Mouse (Mus musculus) kidney, postnatal 0 days (tissue): ENCODE data around the gene Edem2. TPM values are rescaled to one million over a fixed set of nuclear protein-coding genes. Genes with fewer than 3 reads are reported as not detected.
A peak's percentile ranks its signal among the peaks of the same experiment; 100 is the strongest.

Source experiments
- ATAC-seq: fragments of 200-750 bp; cut with Nextera tagmentation; replicated peaks from 2 replicates; pipeline ENCODE4 v1.8.0; 2017; ENCODE audit warnings: low read depth, moderate number of reproducible peaks, moderate TSS enrichment, moderate library complexity; ENCODE audit not compliant: low FRiP score
- DNase-seq: peaks from one replicate; pipeline ENCODE4 v3.0.0-alpha.2; 2016; ENCODE audit warnings: low spot score
- H3K27ac ChIP-seq: fragments of 300-500 bp; sonication (generic); 2 replicates; pipeline ENCODE4 v1.5.1; 2014; ENCODE audit warnings: mild to moderate bottlenecking
- H3K27me3 ChIP-seq: fragments of 300-500 bp; sonication (generic); 2 replicates; pipeline ENCODE4 v1.6.1; 2014; ENCODE audit warnings: low read length, mixed read lengths; ENCODE audit not compliant: insufficient read depth
- H3K36me3 ChIP-seq: fragments of 300-500 bp; sonication (generic); 2 replicates; pipeline ENCODE4 v1.6.1; 2014; ENCODE audit warnings: low read length, mixed read lengths; ENCODE audit not compliant: insufficient read depth
- H3K4me1 ChIP-seq: fragments of 300-500 bp; sonication (generic); replicated peaks from 2 replicates; pipeline ENCODE4 v1.6.1; 2014; ENCODE audit warnings: antibody characterized with exemption, low read length, mixed read lengths; ENCODE audit not compliant: insufficient read depth
- H3K4me2 ChIP-seq: fragments of 300-500 bp; sonication (generic); 2 replicates; pipeline ENCODE4 v1.6.1; 2014; ENCODE audit warnings: mild to moderate bottlenecking, low read length, moderate library complexity, mixed read lengths
- H3K4me3 ChIP-seq: fragments of 300-500 bp; sonication (generic); replicated peaks from 2 replicates; pipeline ENCODE4 v1.5.1; 2014; ENCODE audit warnings: low read depth, low read length
- H3K9ac ChIP-seq: fragments of 300-500 bp; sonication (generic); 2 replicates; pipeline ENCODE4 v1.6.1; 2014; ENCODE audit warnings: low read depth, low read length
- H3K9me3 ChIP-seq: fragments of 300-500 bp; sonication (generic); replicated peaks from 2 replicates; pipeline ENCODE4 v1.6.1; 2016; ENCODE audit warnings: low read length, inconsistent platforms, mixed read lengths
- CTCF ChIP-seq: IDR thresholded peaks from 2 replicates; pipeline ENCODE4 v1.5.1; 2016; ENCODE audit warnings: antibody characterized with exemption, low read depth, mild to moderate bottlenecking, moderate library complexity
- WGBS: fragments of 180-500 bp; shearing (Covaris S2); extraction: QIAGEN DNeasy Blood & Tissue Kit; methylation state at CpG from one replicate; pipeline ENCODE4 v1.1.7; 2014; 5-methylcytosine and 5-hydroxymethylcytosine counted together
- polyA plus RNA-seq: library from polyadenylated mRNA; unstranded; fragments of >200 nt; fragmentation: Nextera tagmentation; extraction: Ambion mirVana; gene quantifications from 2 replicates; pipeline ENCODE4 v1.2.1, GENCODE M21; 2015

Gene Edem2
- polyA plus RNA-seq, 1 experiment from 2014 or later, result 36.4 TPM

DNA sequence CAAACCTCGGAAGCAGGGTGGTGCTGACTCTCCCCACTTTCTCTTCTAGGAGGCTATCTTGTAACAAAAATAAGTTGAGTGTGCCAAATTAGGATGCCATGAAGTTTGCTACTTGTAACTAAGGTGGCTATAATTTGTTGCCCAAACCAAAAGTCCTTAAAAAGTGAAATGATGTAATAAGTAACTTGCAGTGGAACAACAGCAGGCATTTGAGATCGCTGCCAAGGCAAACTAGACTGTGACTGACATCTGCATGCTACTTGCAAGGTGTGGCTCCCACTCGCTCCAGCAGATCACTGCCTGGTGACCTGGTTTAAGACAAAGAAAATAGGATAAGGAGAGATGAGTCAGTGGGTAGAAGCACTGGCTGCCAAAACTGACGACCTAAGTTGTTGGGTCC is 36.1 kb downstream of the Edem2 start:
- Histone ChIP-seq H3K4me2 (no peak overlapping the region), H3K9ac (no peak overlapping the region), H3K9me3 (no peaks in the 10 kb centered on the region), H3K36me3 (no peaks in the 10 kb centered on the region), H3K27me3 (no peaks in the 10 kb centered on the region), H3K27ac (no peak overlapping the region), H3K4me3 (no peak overlapping the region), H3K4me1 (0 out of 2 replicates have a peak, but pooled peaks cover 10% of the 10 kb centered on the region)
- DNase-seq (no peak), ATAC-seq (no peak)
- 79% methylated on average over 4 of the region's 4 CpGs for WGBS
- TF ChIP-seq CTCF, result no peak

DNA sequence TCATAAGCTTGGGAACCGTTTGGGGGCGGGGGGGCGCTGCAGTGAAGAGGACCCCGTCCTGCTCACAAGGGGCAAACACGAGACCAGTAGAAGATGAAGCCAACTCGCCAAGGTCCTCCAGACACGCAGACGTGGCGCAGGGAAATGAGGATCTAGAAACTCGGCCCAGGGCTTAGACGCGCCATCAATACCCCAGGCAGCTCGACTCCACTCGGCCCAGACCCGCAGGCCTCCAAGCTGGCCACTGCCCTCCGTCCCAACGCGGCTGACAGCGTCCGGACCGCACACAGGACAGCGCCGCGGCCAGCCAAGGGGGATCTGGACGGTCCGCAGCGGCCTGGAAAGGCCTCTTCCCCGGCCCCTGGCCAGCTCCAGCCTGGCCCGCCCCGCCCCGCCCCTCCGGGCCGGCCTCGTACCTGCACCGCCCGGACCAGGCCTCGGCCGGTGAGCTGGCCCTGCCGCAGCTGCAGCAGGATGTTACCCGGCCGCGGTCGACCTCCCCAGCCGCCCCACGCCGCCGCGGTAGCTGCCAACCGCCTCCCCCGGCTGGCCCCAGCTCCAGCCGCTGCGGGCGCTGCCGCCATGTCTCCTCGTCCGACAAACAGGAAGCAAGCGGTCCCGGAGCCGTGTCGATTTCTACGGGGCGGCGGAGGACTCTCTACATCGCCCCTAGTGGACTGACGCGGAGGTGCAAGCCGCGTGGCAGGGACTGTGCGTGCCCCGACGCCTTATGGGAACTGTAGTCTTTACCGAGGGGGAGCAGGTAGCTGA is 37.4 kb downstream of the Edem2 start, which contains the start of gene Trpc4ap:
Gene Trpc4ap, minus strand, starts transcription at position 662 of the 771 bp plus-strand sequence.
- under 1% methylated on average over 58 of the region's 72 CpGs for WGBS
- ATAC-seq (peak; percentile 95), DNase-seq (peak; percentile 97)
- H3K27me3 ChIP-seq, result no peaks in the 10 kb centered on the region
- no peaks in the 10 kb centered on the region for H3K36me3 ChIP-seq
- TF ChIP-seq CTCF, result peak; percentile 96
- no peaks in the 10 kb centered on the region for H3K9me3 ChIP-seq
- peak within 1 kb of the TSS; percentile 96 for H3K9ac ChIP-seq
- H3K4me1 ChIP-seq, result 0 out of 2 replicates have a peak, but pooled peaks cover 10% of the 10 kb centered on the region
- H3K4me2 ChIP-seq, result peak within 1 kb of the TSS; percentile 80
- H3K27ac ChIP-seq, result peak within 1 kb of the TSS; percentile 93
- peak within 1 kb of the TSS; percentile 92 for H3K4me3 ChIP-seq

DNA sequence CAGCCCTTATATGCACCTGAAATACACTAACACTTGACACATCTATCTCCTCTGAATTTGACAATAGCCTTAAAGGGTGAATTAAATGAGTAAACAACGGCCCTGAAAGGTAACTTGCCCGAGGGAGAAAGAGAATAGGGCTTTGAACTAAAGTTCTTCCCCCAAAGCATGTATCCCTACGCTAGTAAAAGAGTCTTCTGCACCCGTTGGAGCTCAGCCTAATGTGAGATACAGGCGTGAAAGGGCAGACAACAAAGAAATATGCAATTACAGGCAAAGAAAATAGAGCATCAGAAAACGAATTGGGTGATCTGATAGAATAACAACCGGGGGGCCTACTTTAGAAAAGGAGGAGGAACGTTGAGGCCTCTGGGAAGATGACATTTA is 37.9 kb downstream of the Edem2 start:
- Histone ChIP-seq H3K9ac (peak overlapping the region; percentile 96), H3K36me3 (no peaks in the 10 kb centered on the region), H3K4me2 (peak overlapping the region; percentile 80), H3K4me1 (0 out of 2 replicates have a peak, but pooled peaks cover 10% of the 10 kb centered on the region), H3K9me3 (no peaks in the 10 kb centered on the region), H3K27ac (peak overlapping the region; percentile 93), H3K27me3 (no peaks in the 10 kb centered on the region), H3K4me3 (peak overlapping the region; percentile 92)
- TF ChIP-seq CTCF, result no peak
- ATAC-seq (no peak), DNase-seq (peak; percentile 31)
- 3% methylated on average over 8 of the region's 8 CpGs for WGBS

DNA sequence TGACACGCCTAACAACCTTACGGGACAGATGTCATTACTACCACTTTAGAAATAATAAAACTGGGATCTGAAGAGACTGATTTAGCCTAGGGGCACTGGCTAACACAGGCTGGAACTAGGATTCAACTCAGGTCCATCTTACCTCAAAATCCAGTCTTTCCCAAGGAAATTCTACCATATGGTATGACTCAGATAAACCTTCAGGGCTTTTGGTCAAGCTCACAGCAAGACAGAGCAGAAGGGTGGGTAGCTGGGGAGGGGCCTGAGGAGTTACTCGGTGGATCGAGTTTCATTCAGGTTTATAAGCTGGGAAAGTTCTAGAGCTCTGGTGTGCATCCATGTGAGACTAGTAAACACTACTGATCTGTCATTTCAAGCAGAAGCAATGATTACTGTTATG is 40.1 kb downstream of the Edem2 start:
- Histone ChIP-seq H3K9ac (no peak overlapping the region), H3K4me1 (0 out of 2 replicates have a peak, but pooled peaks cover 10% of the 10 kb centered on the region), H3K27me3 (no peaks in the 10 kb centered on the region), H3K27ac (no peak overlapping the region), H3K36me3 (no peaks in the 10 kb centered on the region), H3K4me2 (no peak overlapping the region), H3K9me3 (no peaks in the 10 kb centered on the region), H3K4me3 (no peak overlapping the region)
- DNase-seq (peak; percentile 47), ATAC-seq (no peak)
- 53% methylated on average over 4 of the region's 4 CpGs for WGBS
- no peak for TF ChIP-seq CTCF

DNA sequence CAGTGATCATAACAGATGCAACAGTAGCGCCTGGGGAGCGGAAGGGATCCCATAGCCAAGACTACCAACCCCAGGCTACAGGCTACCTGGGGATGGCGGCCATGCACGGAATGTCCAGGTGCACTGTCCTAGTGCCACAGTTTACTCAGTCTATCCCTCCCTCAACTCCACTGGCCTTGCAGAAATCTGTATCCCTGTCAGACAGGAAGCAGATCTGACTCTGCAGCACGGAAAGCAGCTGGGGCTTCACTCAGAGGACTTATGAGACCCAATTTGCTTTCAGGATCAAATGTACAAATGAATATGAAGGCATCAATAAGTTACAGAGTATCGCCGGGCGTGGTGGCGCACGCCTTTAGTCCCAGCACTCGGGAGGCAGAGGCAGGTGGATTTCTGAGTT is 41.5 kb downstream of the Edem2 start:
- 94% methylated on average over 11 of the region's 11 CpGs for WGBS
- H3K36me3 ChIP-seq, result no peaks in the 10 kb centered on the region
- TF ChIP-seq CTCF, result no peak

DNA sequence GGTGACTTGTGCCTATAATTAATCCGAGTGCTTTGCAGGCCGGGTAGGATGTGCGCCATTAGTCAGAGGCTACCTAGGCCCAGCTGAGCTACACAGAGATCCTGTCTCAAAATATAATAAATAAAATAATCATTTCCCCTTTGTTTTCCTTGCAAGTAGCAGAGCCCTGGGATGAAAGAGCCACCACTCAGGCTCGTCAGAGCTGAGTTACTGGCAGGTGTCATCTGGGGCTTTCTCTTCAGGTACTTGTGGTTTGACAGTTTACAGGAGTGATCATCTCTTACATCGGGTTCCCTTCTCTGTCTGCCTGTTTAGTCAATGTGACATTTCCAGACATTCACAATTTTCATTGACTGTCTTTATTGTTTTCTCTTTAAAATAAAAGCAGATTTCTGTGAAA is 42.7 kb downstream of the Edem2 start:
- no peaks in the 10 kb centered on the region for H3K27me3 ChIP-seq
- no peak overlapping the region for H3K4me2 ChIP-seq
- no peak for TF ChIP-seq CTCF
- ATAC-seq, result no peak
- H3K27ac ChIP-seq, result no peak overlapping the region
- no peak overlapping the region for H3K9ac ChIP-seq
- 61% methylated on average over 5 of the region's 5 CpGs for WGBS
- H3K4me1 ChIP-seq, result 0 out of 2 replicates have a peak, but pooled peaks cover 10% of the 10 kb centered on the region
- no peaks in the 10 kb centered on the region for H3K36me3 ChIP-seq
- H3K9me3 ChIP-seq, result no peaks in the 10 kb centered on the region
- H3K4me3 ChIP-seq, result no peak overlapping the region
- DNase-seq, result no peak

More for the DNA sequence above, 41.5 kb downstream of the Edem2 start:
- Histone ChIP-seq H3K9ac (no peak overlapping the region), H3K4me1 (0 out of 2 replicates have a peak, but pooled peaks cover 10% of the 10 kb centered on the region), H3K9me3 (no peaks in the 10 kb centered on the region), H3K4me2 (no peak overlapping the region), H3K27ac (no peak overlapping the region), H3K4me3 (no peak overlapping the region), H3K27me3 (no peaks in the 10 kb centered on the region)
- ATAC-seq (no peak), DNase-seq (no peak)
